Mouse (Mus musculus) ES-CJ7 (cell line): ENCODE data around the gene Dvl1.

ENCODE experiments used
- DNase-seq: peaks from one replicate; pipeline ENCODE4 v3.0.0; 2011; ENCODE audit warnings: low read depth, low spot score

Dvl1 gene

GRCm38 (mm10) chr4:155846871-155847578 lies at the start of gene Dvl1:
TSS of gene Dvl1 (plus strand) at chr4:155847402.
- peak; percentile 83 for DNase-seq

GRCm38 (mm10) chr4:155802075-155802474 lies 45.1 kb upstream of the Dvl1 start:
- no peak for DNase-seq

GRCm38 (mm10) chr4:155802741-155803339 lies 44.4 kb upstream of the Dvl1 start, which contains the start of gene Mrpl20:
TSS of gene Mrpl20 (plus strand) at chr4:155802878.
- peak; percentile 74 for DNase-seq

- DNase-seq = peak; percentile 96
Observed at GRCm38 (mm10) chr4:155803340-155804041, 43.7 kb upstream of the Dvl1 start.

- DNase-seq = no peak
Observed at GRCm38 (mm10) chr4:155807841-155808240, 39.4 kb upstream of the Dvl1 start.

- DNase-seq = peak; percentile 96
Observed at GRCm38 (mm10) chr4:155811929-155812664, 35.1 kb upstream of the Dvl1 start, which contains the start of gene Ccnl2. TSS of gene Ccnl2 (plus strand) at chr4:155812489.

- DNase-seq = peak; percentile 62
Observed at GRCm38 (mm10) chr4:155812665-155813181, 34.5 kb upstream of the Dvl1 start.

GRCm38 (mm10) chr4:155817533-155817932 lies 29.7 kb upstream of the Dvl1 start:
- DNase-seq = no peak

GRCm38 (mm10) chr4:155821025-155821424 lies 26.2 kb upstream of the Dvl1 start:
- peak; percentile 48 for DNase-seq

- no peak for DNase-seq
Observed at GRCm38 (mm10) chr4:155823443-155823842, 23.8 kb upstream of the Dvl1 start.

GRCm38 (mm10) chr4:155829866-155830265 lies 17.3 kb upstream of the Dvl1 start:
- DNase-seq = no peak

GRCm38 (mm10) chr4:155830596-155830995 lies 16.6 kb upstream of the Dvl1 start:
- no peak for DNase-seq

GRCm38 (mm10) chr4:155831205-155831766 lies 15.9 kb upstream of the Dvl1 start, which contains the start of gene Aurkaip1:
TSS of gene Aurkaip1 (plus strand) at chr4:155831272.
- peak; percentile 97 for DNase-seq

- DNase-seq = no peak
Observed at GRCm38 (mm10) chr4:155831831-155832230, 15.4 kb upstream of the Dvl1 start.

GRCm38 (mm10) chr4:155832321-155832720 lies 14.9 kb upstream of the Dvl1 start:
- no peak for DNase-seq

GRCm38 (mm10) chr4:155833234-155833633 lies 14.0 kb upstream of the Dvl1 start:
- DNase-seq = no peak

- peak; percentile 83 for DNase-seq
Observed at GRCm38 (mm10) chr4:155833836-155834235, 13.4 kb upstream of the Dvl1 start.

GRCm38 (mm10) chr4:155837404-155838010 lies 9.7 kb upstream of the Dvl1 start:
- no peak for DNase-seq

- DNase-seq = no peak
Observed at GRCm38 (mm10) chr4:155838187-155839153, 8.7 kb upstream of the Dvl1 start.
